Mouse (Mus musculus) neural tube, embryonic 14.5 days (tissue): Measurements from ENCODE around the gene Phb. TPM values are rescaled to one million over a fixed set of nuclear protein-coding genes. Genes with fewer than 3 reads are reported as not detected.

ENCODE experiments used
- ATAC-seq: fragments of 200-750 bp; cut with Nextera tagmentation; 2 replicates; pipeline ENCODE4 v1.8.0; 2017; ENCODE audit warnings: low read depth, mild to moderate bottlenecking, moderate TSS enrichment, moderate library complexity
- H3K27ac ChIP-seq: fragments of 300-500 bp; sonication (generic); 2 replicates; pipeline ENCODE4 v1.5.1; 2014; ENCODE audit warnings: low read depth, mild to moderate bottlenecking, control low read depth, low read length, moderate library complexity, mixed read lengths
- H3K27me3 ChIP-seq: fragments of 300-500 bp; sonication (generic); 2 replicates; pipeline ENCODE4 v1.6.1; 2014; ENCODE audit warnings: low read length; ENCODE audit not compliant: control insufficient read depth, insufficient read depth
- H3K36me3 ChIP-seq: fragments of 300-500 bp; sonication (generic); 2 replicates; pipeline ENCODE4 v1.6.1; 2014; ENCODE audit warnings: low read length, mixed read lengths; ENCODE audit not compliant: control insufficient read depth, insufficient read depth
- H3K4me1 ChIP-seq: fragments of 300-500 bp; sonication (generic); 2 replicates; pipeline ENCODE4 v1.6.1; 2014; ENCODE audit warnings: low read length; ENCODE audit not compliant: control insufficient read depth, insufficient read depth
- H3K4me2 ChIP-seq: fragments of 300-500 bp; sonication (generic); 2 replicates; pipeline ENCODE4 v1.6.1; 2014; ENCODE audit warnings: mild to moderate bottlenecking, low read depth, low read length, control low read depth
- H3K4me3 ChIP-seq: fragments of 300-500 bp; sonication (generic); 2 replicates; pipeline ENCODE4 v1.5.1; 2014; ENCODE audit warnings: low read depth, low read length, control low read depth, mixed read lengths
- H3K9ac ChIP-seq: fragments of 300-500 bp; sonication (generic); replicated peaks from 2 replicates; pipeline ENCODE4 v1.6.1; 2014; ENCODE audit warnings: low read depth, mild to moderate bottlenecking, control low read depth, low read length, mixed read lengths
- H3K9me3 ChIP-seq: fragments of 300-500 bp; sonication (generic); 2 replicates; pipeline ENCODE4 v1.6.1; 2016; ENCODE audit warnings: low read length; ENCODE audit not compliant: control insufficient read depth
- WGBS: fragments of 180-500 bp; shearing (Covaris S2); extraction: QIAGEN DNeasy Blood & Tissue Kit; methylation state at CpG from one replicate; pipeline ENCODE4 v1.1.7; 2014; 5-methylcytosine and 5-hydroxymethylcytosine counted together
- polyA plus RNA-seq: library from polyadenylated mRNA; unstranded; fragments of >200 nt; fragmentation: Nextera tagmentation; extraction: Ambion mirVana; gene quantifications from 2 replicates; pipeline ENCODE4 v1.2.1, GENCODE M21; 2014

Phb gene
- polyA plus RNA-seq, 1 experiment from 2014 or later, result 185 TPM

DNA sequence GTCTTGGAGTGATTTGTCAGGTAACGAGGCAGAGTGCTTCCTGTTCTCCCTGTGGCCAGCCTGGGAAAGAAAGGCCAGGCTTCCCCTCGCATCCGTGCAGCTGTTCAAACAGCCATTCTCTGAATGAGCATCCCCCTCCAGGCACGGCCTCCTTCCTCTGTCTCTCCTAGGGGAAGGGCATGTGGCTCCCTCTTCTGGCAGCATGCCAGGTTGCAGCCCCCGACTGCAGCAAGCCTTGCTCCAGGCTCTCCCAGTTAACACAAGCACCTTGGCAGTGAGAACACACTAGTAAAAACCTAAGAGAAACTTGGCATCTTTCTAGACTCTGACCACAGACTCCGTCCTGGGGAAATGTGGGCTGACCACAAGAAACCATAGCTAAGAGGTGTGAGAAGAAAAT lies 9.6 kb downstream of the Phb start:
- Histone ChIP-seq H3K4me2 (no peak overlapping the region), H3K27me3 (no peaks in the 10 kb centered on the region), H3K4me1 (peaks cover 5% of the 10 kb centered on the region; the same call in 1 of the 2 replicates), H3K36me3 (peaks cover 43% of the 10 kb centered on the region), H3K9me3 (no peaks in the 10 kb centered on the region), H3K27ac (0 out of 2 replicates have a peak overlapping the region, but pooled peaks have one; percentile 28), H3K9ac (no peak overlapping the region), H3K4me3 (no peak overlapping the region)
- ATAC-seq, result peak; percentile 77; the same call in 1 of the 2 replicates
- WGBS, result 16% methylated on average over 6 of the region's 6 CpGs

DNA sequence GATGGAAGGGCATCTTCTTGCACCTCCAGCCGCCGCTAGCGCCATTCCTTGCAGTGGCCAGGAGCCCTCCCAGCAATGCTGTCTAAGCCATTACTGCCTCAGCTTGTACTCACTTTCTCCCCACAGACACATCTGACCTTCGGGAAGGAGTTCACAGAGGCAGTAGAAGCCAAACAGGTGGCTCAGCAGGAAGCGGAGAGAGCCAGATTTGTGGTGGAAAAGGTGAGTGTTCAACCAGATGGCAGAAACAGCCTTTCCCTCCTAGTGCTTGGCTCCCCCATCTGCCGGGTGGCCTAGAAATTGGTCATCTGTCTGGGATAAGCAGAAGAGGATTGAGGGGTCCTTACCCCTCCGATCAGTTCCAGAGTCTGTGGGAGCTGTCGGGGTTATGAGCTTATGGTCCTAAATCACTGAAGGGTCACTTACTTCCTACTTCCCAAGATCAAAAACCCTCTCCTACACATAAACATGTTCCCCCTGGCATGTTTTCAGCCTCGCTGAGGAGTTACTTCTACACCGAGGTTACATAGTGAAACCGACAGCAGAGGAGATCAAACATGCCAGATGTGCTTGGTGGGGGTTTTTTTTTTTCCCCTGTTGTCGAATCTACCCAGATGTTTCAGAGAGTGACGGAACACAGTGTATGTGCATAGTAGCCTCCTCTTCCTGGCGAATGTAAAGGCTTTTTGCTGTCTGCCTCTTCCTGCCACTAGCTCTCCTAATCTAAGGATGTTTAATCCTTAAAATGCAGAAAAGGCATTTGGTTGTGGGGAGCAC lies 11.4 kb downstream of the Phb start:
- Histone ChIP-seq H3K9ac (no peak overlapping the region), H3K9me3 (no peaks in the 10 kb centered on the region), H3K27ac (no peak overlapping the region), H3K4me3 (no peak overlapping the region), H3K27me3 (no peaks in the 10 kb centered on the region), H3K4me2 (no peak overlapping the region), H3K36me3 (peaks cover 34% of the 10 kb centered on the region), H3K4me1 (peaks cover 5% of the 10 kb centered on the region; the same call in 1 of the 2 replicates)
- WGBS, result 95% methylated on average over 14 of the region's 14 CpGs
- no peak for ATAC-seq

DNA sequence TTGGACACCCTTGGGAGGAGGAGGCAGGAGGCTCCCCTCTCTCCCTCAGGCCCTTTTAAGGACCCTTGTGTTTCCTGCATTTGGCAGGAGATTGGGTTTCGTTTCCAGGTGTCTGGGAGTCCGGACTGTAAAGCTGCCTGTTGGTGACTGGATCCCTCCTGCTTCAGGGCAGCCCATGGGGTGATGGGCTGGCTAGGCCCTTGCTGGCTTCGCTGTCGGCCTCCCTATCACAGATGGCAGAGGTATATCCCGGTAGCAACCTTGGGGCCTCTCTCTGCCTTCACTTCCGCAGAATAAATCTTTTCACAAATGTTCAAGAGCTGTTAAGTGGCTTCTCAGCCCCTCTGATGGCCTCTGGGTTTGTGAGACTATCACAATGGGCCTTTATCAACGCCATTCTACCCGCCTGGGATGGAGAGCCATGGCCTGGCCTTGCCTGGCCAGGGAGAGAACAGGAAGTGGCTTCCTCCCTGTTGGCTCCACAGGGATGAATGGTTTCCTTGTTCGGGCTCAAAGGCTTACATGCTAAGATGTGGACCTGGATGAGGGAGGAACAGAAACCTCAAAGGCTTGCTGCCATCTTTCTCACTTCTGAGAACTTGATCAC lies 15.3 kb downstream of the Phb start:
- no peaks in the 10 kb centered on the region for H3K4me1 ChIP-seq
- no peak overlapping the region for H3K9ac ChIP-seq
- no peak overlapping the region for H3K4me2 ChIP-seq
- peaks cover 31% of the 10 kb centered on the region for H3K36me3 ChIP-seq
- WGBS, result 71% methylated on average over 9 of the region's 9 CpGs
- ATAC-seq, result no peak
- H3K27ac ChIP-seq, result no peak overlapping the region
- no peaks in the 10 kb centered on the region for H3K27me3 ChIP-seq
- H3K9me3 ChIP-seq, result no peaks in the 10 kb centered on the region
- no peak overlapping the region for H3K4me3 ChIP-seq

DNA sequence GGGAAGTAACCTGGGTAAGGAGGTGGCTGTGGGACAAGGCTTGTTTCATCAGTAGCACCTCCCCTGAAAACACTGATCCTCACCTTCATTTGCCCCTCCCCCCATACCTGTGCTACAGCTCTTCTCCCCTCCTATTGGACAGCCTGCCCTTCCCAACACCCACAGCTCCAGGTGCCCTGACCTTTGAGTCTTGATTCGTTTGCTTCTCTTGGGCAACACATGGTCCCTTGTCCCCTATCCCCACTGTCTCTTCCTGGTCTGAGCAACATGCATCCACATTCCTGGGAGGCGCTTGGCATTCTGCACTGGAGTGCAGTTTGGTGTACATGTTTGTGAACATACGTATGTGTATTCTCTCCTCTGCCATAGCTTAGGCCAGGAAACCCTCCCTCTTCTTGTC lies 16.2 kb downstream of the Phb start:
- no peak overlapping the region for H3K9ac ChIP-seq
- no peaks in the 10 kb centered on the region for H3K9me3 ChIP-seq
- H3K4me3 ChIP-seq, result no peak overlapping the region
- no peaks in the 10 kb centered on the region for H3K27me3 ChIP-seq
- H3K4me1 ChIP-seq, result no peaks in the 10 kb centered on the region
- H3K27ac ChIP-seq, result no peak overlapping the region
- H3K4me2 ChIP-seq, result no peak overlapping the region
- H3K36me3 ChIP-seq, result peaks cover 23% of the 10 kb centered on the region
- 88% methylated on average over 3 of the region's 3 CpGs for WGBS
- ATAC-seq, result no peak

DNA sequence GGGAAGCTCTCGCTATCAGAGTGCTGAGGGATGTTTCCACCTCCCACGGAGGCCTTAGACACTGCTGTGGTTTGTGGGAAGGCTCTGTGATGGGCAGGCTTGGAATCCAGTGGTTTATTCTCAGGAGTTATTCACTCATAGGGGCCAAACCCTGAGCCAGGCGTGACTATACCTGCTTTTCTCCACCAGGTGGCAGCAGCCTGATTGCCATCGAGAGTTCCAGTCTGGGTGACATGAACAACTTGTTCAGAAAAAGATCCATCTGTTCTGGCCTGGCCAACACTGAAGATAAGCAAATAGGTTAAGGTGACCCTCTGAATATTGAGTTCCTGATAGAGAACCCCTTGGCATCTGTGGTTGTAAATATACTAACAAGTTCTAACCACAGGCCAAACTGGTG lies 19.3 kb downstream of the Phb start:
- Histone ChIP-seq H3K27me3 (no peaks in the 10 kb centered on the region), H3K9me3 (no peaks in the 10 kb centered on the region), H3K36me3 (0 out of 2 replicates have a peak, but pooled peaks cover 2% of the 10 kb centered on the region), H3K27ac (no peak overlapping the region), H3K4me3 (no peak overlapping the region), H3K4me2 (no peak overlapping the region), H3K4me1 (no peaks in the 10 kb centered on the region), H3K9ac (no peak overlapping the region)
- no peak for ATAC-seq
- 7% methylated on average over 4 of the region's 4 CpGs for whole genome bisulfite sequencing

DNA sequence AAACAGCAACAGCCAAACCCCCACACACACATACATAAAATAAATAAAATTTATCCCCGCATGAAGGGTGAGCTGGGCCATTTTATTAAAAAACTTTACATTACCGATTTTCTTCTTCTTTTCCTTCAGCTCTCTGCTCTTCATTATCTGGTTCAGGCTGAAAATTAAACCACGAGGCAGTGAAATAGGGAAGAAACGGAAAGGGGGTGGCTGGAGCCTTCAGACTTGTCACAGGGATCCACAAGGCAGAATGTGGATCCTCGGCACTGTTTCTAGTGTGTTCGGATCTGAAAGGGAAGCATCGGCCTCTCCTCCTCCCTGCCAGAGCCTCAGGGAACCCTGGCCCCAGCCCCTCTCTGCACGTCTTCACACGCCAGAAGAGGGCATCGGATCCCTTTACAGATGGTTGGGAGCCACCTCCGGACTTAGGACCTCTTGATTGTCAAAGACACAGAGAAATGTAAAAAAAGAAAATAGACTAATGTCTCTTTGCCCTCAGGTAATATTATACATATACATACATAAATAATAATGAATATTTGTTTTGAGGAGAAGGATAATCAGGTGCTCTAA lies 20.4 kb downstream of the Phb start:
- Histone ChIP-seq H3K9ac (no peak overlapping the region), H3K4me1 (no peaks in the 10 kb centered on the region), H3K36me3 (no peaks in the 10 kb centered on the region), H3K27me3 (no peaks in the 10 kb centered on the region), H3K9me3 (no peaks in the 10 kb centered on the region), H3K27ac (no peak overlapping the region), H3K4me3 (no peak overlapping the region), H3K4me2 (no peak overlapping the region)
- no peak for ATAC-seq
- WGBS, result 45% methylated on average over 11 of the region's 11 CpGs

- H3K4me1 ChIP-seq, result no peaks in the 10 kb centered on the region
- no peak for ATAC-seq
- no peaks in the 10 kb centered on the region for H3K9me3 ChIP-seq
- no peak overlapping the region for H3K9ac ChIP-seq
- H3K27me3 ChIP-seq, result no peaks in the 10 kb centered on the region
- WGBS, result 83% methylated on average over 6 of the region's 6 CpGs
- H3K4me2 ChIP-seq, result no peak overlapping the region
- H3K4me3 ChIP-seq, result no peak overlapping the region
- H3K36me3 ChIP-seq, result no peaks in the 10 kb centered on the region
- H3K27ac ChIP-seq, result no peak overlapping the region
Measured at GRCm38 (mm10) chr11:95688515-95688914, 21.8 kb downstream of the Phb start.

GRCm38 (mm10) chr11:95688981-95689380 lies 22.2 kb downstream of the Phb start:
- no peaks in the 10 kb centered on the region for H3K9me3 ChIP-seq
- ATAC-seq, result no peak
- H3K4me3 ChIP-seq, result no peak overlapping the region
- 80% methylated on average over 7 of the region's 7 CpGs for WGBS
- no peak overlapping the region for H3K9ac ChIP-seq
- no peaks in the 10 kb centered on the region for H3K36me3 ChIP-seq
- no peaks in the 10 kb centered on the region for H3K27me3 ChIP-seq
- H3K27ac ChIP-seq, result no peak overlapping the region
- no peak overlapping the region for H3K4me2 ChIP-seq
- H3K4me1 ChIP-seq, result no peaks in the 10 kb centered on the region

GRCm38 (mm10) chr11:95689544-95689943 lies 22.8 kb downstream of the Phb start:
- Histone ChIP-seq H3K4me1 (no peaks in the 10 kb centered on the region), H3K4me3 (no peak overlapping the region), H3K36me3 (no peaks in the 10 kb centered on the region), H3K4me2 (no peak overlapping the region), H3K9me3 (no peaks in the 10 kb centered on the region), H3K9ac (no peak overlapping the region), H3K27ac (no peak overlapping the region), H3K27me3 (no peaks in the 10 kb centered on the region)
- no peak for ATAC-seq
- 93% methylated on average over 3 of the region's 3 CpGs for WGBS
